Mouse (Mus musculus) frontal cortex, postnatal 36 days (tissue): Measurements from ENCODE around the gene Cyp2j8.
"Not testable (repeated sequence)": the region's sequence is repeated elsewhere in the genome, so short reads cannot be mapped to it uniquely, and the experiment has no call there.

Experiments used
- DNase-seq, 2 experiments: peaks; one replicate each; pipeline ENCODE4 v3.0.0; 2022; ENCODE audit warnings: low spot score in 2 of 2

Gene Cyp2j8

GRCm38 (mm10) chr4:96507286-96507685, at the start of gene Cyp2j8:
Cyp2j8 (minus strand) TSS chr4:96507386.
- no peak for DNase-seq

GRCm38 (mm10) chr4:96553133-96553819, 46.1 kb upstream of the Cyp2j8 start, which contains the start of gene Cyp2j6:
Cyp2j6 (minus strand) TSS chr4:96553661.
- DNase-seq = peak; percentile 36 to 45

- DNase-seq = no peak
Measured at GRCm38 (mm10) chr4:96551619-96552018, 44.4 kb upstream of the Cyp2j8 start.

- peak; percentile 28 to 62 for DNase-seq
Measured at GRCm38 (mm10) chr4:96545976-96546375, 38.8 kb upstream of the Cyp2j8 start.

GRCm38 (mm10) chr4:96525772-96526171, 18.6 kb upstream of the Cyp2j8 start:
- peak in 1 of 2 experiments; percentile 17 for DNase-seq

GRCm38 (mm10) chr4:96522256-96522655, 15.1 kb upstream of the Cyp2j8 start:
- no peak for DNase-seq

- DNase-seq = no peak
Measured at GRCm38 (mm10) chr4:96510083-96510482, 2.9 kb upstream of the Cyp2j8 start.

- DNase-seq = not testable (repeated sequence)
Measured at GRCm38 (mm10) chr4:96463311-96464060, 43.7 kb downstream of the Cyp2j8 start.
